Mouse (Mus musculus) heart, embryonic 12.5 days (tissue): ENCODE measurements at regions not wholly inside any gene's neighbourhood (a gene's known extent, or its start where the extent isn't known, plus 50 kb on each side); places are given as distances from the start of the nearest gene placed in this dataset.

Experiments used
- ATAC-seq: fragments of 200-750 bp; cut with Nextera tagmentation; 2 replicates; pipeline ENCODE4 v1.8.0; 2017; ENCODE audit warnings: moderate TSS enrichment, moderate library complexity; ENCODE audit not compliant: insufficient number of reproducible peaks, low FRiP score
- H3K27ac ChIP-seq: fragments of 300-500 bp; sonication (generic); 2 replicates; pipeline ENCODE4 v1.5.1; 2016; ENCODE audit warnings: mild to moderate bottlenecking, moderate library complexity; ENCODE audit not compliant: poor library complexity, severe bottlenecking
- H3K27me3 ChIP-seq: fragments of 300-500 bp; sonication (generic); replicated peaks from 2 replicates; pipeline ENCODE4 v1.6.1; 2016; ENCODE audit warnings: mild to moderate bottlenecking, moderate library complexity
- H3K36me3 ChIP-seq: fragments of 300-500 bp; sonication (generic); 2 replicates; pipeline ENCODE4 v1.6.1; 2016; ENCODE audit warnings: mild to moderate bottlenecking, moderate library complexity
- H3K4me1 ChIP-seq: fragments of 300-500 bp; sonication (generic); replicated peaks from 2 replicates; pipeline ENCODE4 v1.6.1; 2016; ENCODE audit warnings: mild to moderate bottlenecking
- H3K4me2 ChIP-seq: fragments of 300-500 bp; sonication (generic); 2 replicates; pipeline ENCODE4 v1.6.1; 2016; ENCODE audit warnings: mild to moderate bottlenecking, moderate library complexity
- H3K4me3 ChIP-seq: fragments of 300-500 bp; sonication (generic); 2 replicates; pipeline ENCODE4 v1.5.1; 2016; ENCODE audit warnings: mild to moderate bottlenecking
- H3K9ac ChIP-seq: fragments of 300-500 bp; sonication (generic); 2 replicates; pipeline ENCODE4 v1.6.1; 2016; ENCODE audit warnings: mild to moderate bottlenecking, moderate library complexity
- H3K9me3 ChIP-seq: fragments of 300-500 bp; sonication (generic); replicated peaks from 2 replicates; pipeline ENCODE4 v1.6.1; 2016; ENCODE audit warnings: mild to moderate bottlenecking, moderate library complexity
- WGBS: fragments of 180-500 bp; shearing (Covaris S2); methylation state at CpG from one replicate; pipeline ENCODE4 v1.1.7; 2016; 5-methylcytosine and 5-hydroxymethylcytosine counted together

DNA sequence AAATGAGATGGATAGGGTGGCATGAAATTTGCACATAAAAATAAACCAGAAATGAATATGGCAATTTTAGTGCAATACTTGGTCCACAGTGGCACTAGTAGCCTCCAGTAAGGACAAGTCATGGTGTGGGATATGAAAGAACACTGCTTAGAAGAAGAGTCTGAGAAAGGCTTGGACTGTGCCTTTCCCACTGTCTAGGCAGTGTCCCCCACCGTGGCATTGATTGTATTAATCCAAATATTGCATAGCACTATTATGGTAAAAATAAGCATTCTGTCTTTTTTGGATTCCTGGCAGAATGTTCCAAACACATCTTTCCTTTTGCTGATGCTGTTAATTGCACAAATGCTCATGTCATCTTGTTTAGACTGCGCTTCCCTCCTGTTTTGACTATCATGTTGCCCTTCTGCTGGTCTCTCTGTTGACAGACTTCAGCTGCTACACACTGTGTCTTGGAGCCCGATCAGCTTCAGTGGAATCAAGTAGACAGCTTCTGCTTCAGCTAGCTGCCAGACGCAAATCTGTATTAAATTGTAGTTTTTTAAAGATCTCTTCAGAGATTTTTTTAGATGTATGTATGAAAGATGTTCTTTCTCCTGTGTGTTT lies 186.2 kb upstream of the Robo2 start:
- no peak overlapping the region for H3K27ac ChIP-seq
- H3K27me3 ChIP-seq = no peaks in the 10 kb centered on the region
- no peaks in the 10 kb centered on the region for H3K36me3 ChIP-seq
- H3K9me3 ChIP-seq = no peaks in the 10 kb centered on the region
- no peak for ATAC-seq
- H3K4me3 ChIP-seq = no peak overlapping the region
- H3K4me1 ChIP-seq = no peaks in the 10 kb centered on the region
- no peak overlapping the region for H3K9ac ChIP-seq
- 56% methylated on average over 4 of the region's 4 CpGs for WGBS
- H3K4me2 ChIP-seq = no peak overlapping the region

GRCm38 (mm10) chr16:74591896-74592295 lies 180.3 kb upstream of the Robo2 start:
- 85% methylated on average over 4 of the region's 4 CpGs for WGBS
- no peaks in the 10 kb centered on the region for H3K9me3 ChIP-seq
- H3K4me3 ChIP-seq = no peak overlapping the region
- H3K27me3 ChIP-seq = no peaks in the 10 kb centered on the region
- no peak overlapping the region for H3K9ac ChIP-seq
- no peaks in the 10 kb centered on the region for H3K4me1 ChIP-seq
- no peaks in the 10 kb centered on the region for H3K36me3 ChIP-seq
- H3K27ac ChIP-seq = no peak overlapping the region
- no peak for ATAC-seq
- no peak overlapping the region for H3K4me2 ChIP-seq

GRCm38 (mm10) chr16:74582645-74583423 lies 171.2 kb upstream of the Robo2 start:
- no peak for ATAC-seq
- Histone ChIP-seq H3K4me2 (no peak overlapping the region), H3K36me3 (no peaks in the 10 kb centered on the region), H3K9me3 (no peaks in the 10 kb centered on the region), H3K9ac (no peak overlapping the region), H3K4me3 (no peak overlapping the region), H3K4me1 (no peaks in the 10 kb centered on the region), H3K27ac (no peak overlapping the region), H3K27me3 (no peaks in the 10 kb centered on the region)
- 85% methylated on average over 4 of the region's 4 CpGs for WGBS

GRCm38 (mm10) chr16:74548374-74548773 lies 136.7 kb upstream of the Robo2 start:
- Histone ChIP-seq H3K27ac (no peak overlapping the region), H3K4me1 (no peaks in the 10 kb centered on the region), H3K9me3 (no peaks in the 10 kb centered on the region), H3K9ac (no peak overlapping the region), H3K4me2 (no peak overlapping the region), H3K27me3 (no peaks in the 10 kb centered on the region), H3K4me3 (no peak overlapping the region), H3K36me3 (no peaks in the 10 kb centered on the region)
- 86% methylated on average over 5 of the region's 5 CpGs for WGBS
- no peak for ATAC-seq

- 54% methylated on average over 2 of the region's 2 CpGs for WGBS
- H3K4me1 ChIP-seq = no peaks in the 10 kb centered on the region
- no peak overlapping the region for H3K27ac ChIP-seq
- H3K9ac ChIP-seq = no peak overlapping the region
- H3K9me3 ChIP-seq = no peaks in the 10 kb centered on the region
- no peaks in the 10 kb centered on the region for H3K36me3 ChIP-seq
- no peaks in the 10 kb centered on the region for H3K27me3 ChIP-seq
- no peak overlapping the region for H3K4me3 ChIP-seq
- H3K4me2 ChIP-seq = no peak overlapping the region
- ATAC-seq = no peak
Observed at GRCm38 (mm10) chr16:74530531-74530930, 118.9 kb upstream of the Robo2 start.

DNA sequence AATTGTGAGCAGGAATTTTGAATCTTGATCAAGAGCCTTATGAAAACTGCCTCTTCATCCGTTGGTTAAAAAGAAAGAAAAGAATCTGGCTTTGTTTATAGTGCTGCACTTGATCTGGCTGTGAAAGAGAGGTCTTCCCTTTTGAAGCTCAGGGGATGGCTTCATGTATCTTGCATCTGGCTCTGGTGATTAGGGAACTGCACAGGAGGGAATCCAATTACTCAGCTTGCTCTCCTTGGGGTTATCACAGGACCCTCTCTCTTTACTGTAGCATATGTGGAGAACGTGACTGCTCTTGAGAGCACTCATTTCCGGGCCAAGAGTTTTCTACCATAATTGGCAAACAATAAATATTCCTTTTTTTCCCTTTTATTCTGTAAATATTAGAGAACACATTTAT lies 116.6 kb upstream of the Robo2 start:
- 18% methylated on average over 3 of the region's 3 CpGs for WGBS
- no peaks in the 10 kb centered on the region for H3K9me3 ChIP-seq
- no peaks in the 10 kb centered on the region for H3K27me3 ChIP-seq
- no peak overlapping the region for H3K27ac ChIP-seq
- no peak overlapping the region for H3K9ac ChIP-seq
- no peak overlapping the region for H3K4me2 ChIP-seq
- H3K36me3 ChIP-seq = no peaks in the 10 kb centered on the region
- ATAC-seq = no peak
- no peaks in the 10 kb centered on the region for H3K4me1 ChIP-seq
- H3K4me3 ChIP-seq = no peak overlapping the region

GRCm38 (mm10) chr16:74526521-74526920 lies 114.9 kb upstream of the Robo2 start:
- no peaks in the 10 kb centered on the region for H3K4me1 ChIP-seq
- no peaks in the 10 kb centered on the region for H3K36me3 ChIP-seq
- ATAC-seq = no peak
- 68% methylated on average over 1 of the region's 1 CpGs for WGBS
- no peaks in the 10 kb centered on the region for H3K27me3 ChIP-seq
- no peak overlapping the region for H3K4me3 ChIP-seq
- no peaks in the 10 kb centered on the region for H3K9me3 ChIP-seq
- no peak overlapping the region for H3K4me2 ChIP-seq
- H3K9ac ChIP-seq = no peak overlapping the region
- no peak overlapping the region for H3K27ac ChIP-seq

GRCm38 (mm10) chr16:74520501-74520900 lies 108.9 kb upstream of the Robo2 start:
- 68% methylated on average over 4 of the region's 4 CpGs for WGBS

DNA sequence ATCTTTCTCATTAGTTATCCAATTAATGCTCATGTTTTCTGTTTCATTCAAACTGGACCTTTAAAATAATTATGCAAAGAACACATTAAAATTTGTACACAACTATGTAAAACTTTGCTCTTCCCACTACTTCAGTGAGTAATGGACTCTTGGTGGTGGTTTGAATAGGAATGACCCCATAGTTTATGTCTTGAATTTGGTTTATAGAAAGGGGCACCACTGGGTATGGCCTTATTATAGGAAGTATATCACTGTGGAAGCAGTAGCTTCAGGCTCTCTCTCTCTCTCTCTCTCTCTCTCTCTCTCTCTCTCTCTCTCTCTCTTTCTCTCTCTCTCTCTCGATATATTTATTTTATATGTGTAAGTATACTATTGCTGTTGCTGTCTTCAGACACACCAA lies 106.3 kb upstream of the Robo2 start:
- H3K9ac ChIP-seq = no peak overlapping the region
- no peak for ATAC-seq
- no peak overlapping the region for H3K4me2 ChIP-seq
- peaks cover 3% of the 10 kb centered on the region; the same call in 1 of the 2 replicates for H3K4me1 ChIP-seq
- no peak overlapping the region for H3K4me3 ChIP-seq
- no peaks in the 10 kb centered on the region for H3K36me3 ChIP-seq
- H3K27ac ChIP-seq = no peak overlapping the region
- no peaks in the 10 kb centered on the region for H3K27me3 ChIP-seq
- no peaks in the 10 kb centered on the region for H3K9me3 ChIP-seq
- WGBS = 94% methylated on average over 1 of the region's 1 CpGs

More at GRCm38 (mm10) chr16:74520501-74520900, 108.9 kb upstream of the Robo2 start:
- no peaks in the 10 kb centered on the region for H3K36me3 ChIP-seq
- H3K4me3 ChIP-seq = no peak overlapping the region
- H3K4me2 ChIP-seq = no peak overlapping the region
- no peaks in the 10 kb centered on the region for H3K9me3 ChIP-seq
- H3K27me3 ChIP-seq = no peaks in the 10 kb centered on the region
- no peak overlapping the region for H3K27ac ChIP-seq
- H3K9ac ChIP-seq = no peak overlapping the region
- H3K4me1 ChIP-seq = no peaks in the 10 kb centered on the region
- ATAC-seq = no peak

GRCm38 (mm10) chr16:74517374-74517773 lies 105.7 kb upstream of the Robo2 start:
- 74% methylated on average over 4 of the region's 4 CpGs for WGBS
- H3K9ac ChIP-seq = no peak overlapping the region
- no peak for ATAC-seq
- H3K36me3 ChIP-seq = no peaks in the 10 kb centered on the region
- H3K27me3 ChIP-seq = no peaks in the 10 kb centered on the region
- peaks cover 3% of the 10 kb centered on the region; the same call in 1 of the 2 replicates for H3K4me1 ChIP-seq
- H3K27ac ChIP-seq = no peak overlapping the region
- no peak overlapping the region for H3K4me2 ChIP-seq
- no peaks in the 10 kb centered on the region for H3K9me3 ChIP-seq
- H3K4me3 ChIP-seq = no peak overlapping the region

DNA sequence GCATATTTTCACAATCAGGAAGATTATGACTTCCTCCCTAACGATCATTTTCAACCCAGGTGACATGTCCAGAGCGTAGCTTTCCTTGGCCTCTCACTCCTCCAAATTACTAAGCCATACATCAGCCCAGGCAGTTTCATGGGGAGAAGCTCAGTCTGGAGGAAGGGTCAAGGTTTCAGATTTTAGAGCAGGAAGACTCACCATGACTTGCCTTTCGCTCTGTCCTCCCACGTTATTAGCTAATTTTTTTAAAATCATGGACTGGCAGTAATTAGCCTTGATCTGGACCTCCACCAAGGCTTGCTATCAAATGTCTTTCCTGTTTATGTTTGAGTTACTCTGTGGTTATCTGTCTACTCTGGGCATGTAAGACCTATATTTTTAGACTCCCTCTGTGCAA lies 102.9 kb upstream of the Robo2 start:
- no peak overlapping the region for H3K4me3 ChIP-seq
- H3K4me1 ChIP-seq = peaks cover 3% of the 10 kb centered on the region; the same call in 1 of the 2 replicates
- ATAC-seq = no peak
- H3K9ac ChIP-seq = no peak overlapping the region
- 41% methylated on average over 4 of the region's 4 CpGs for WGBS
- no peak overlapping the region for H3K4me2 ChIP-seq
- H3K27ac ChIP-seq = peak overlapping the region; percentile 15; the same call in 1 of the 2 replicates
- H3K9me3 ChIP-seq = no peaks in the 10 kb centered on the region
- H3K27me3 ChIP-seq = no peaks in the 10 kb centered on the region
- no peaks in the 10 kb centered on the region for H3K36me3 ChIP-seq
